Mouse (Mus musculus) neural tube, embryonic 14.5 days (tissue): ENCODE measurements around the gene Zbtb8os. TPM values are rescaled to one million over a fixed set of nuclear protein-coding genes. Genes with fewer than 3 reads are reported as not detected.

Source experiments
- ATAC-seq: fragments of 200-750 bp; cut with Nextera tagmentation; 2 replicates; pipeline ENCODE4 v1.8.0; 2017; ENCODE audit warnings: low read depth, mild to moderate bottlenecking, moderate TSS enrichment, moderate library complexity
- H3K27ac ChIP-seq: fragments of 300-500 bp; sonication (generic); 2 replicates; pipeline ENCODE4 v1.5.1; 2014; ENCODE audit warnings: low read depth, mild to moderate bottlenecking, control low read depth, low read length, moderate library complexity, mixed read lengths
- H3K27me3 ChIP-seq: fragments of 300-500 bp; sonication (generic); 2 replicates; pipeline ENCODE4 v1.6.1; 2014; ENCODE audit warnings: low read length; ENCODE audit not compliant: control insufficient read depth, insufficient read depth
- H3K36me3 ChIP-seq: fragments of 300-500 bp; sonication (generic); 2 replicates; pipeline ENCODE4 v1.6.1; 2014; ENCODE audit warnings: low read length, mixed read lengths; ENCODE audit not compliant: control insufficient read depth, insufficient read depth
- H3K4me1 ChIP-seq: fragments of 300-500 bp; sonication (generic); 2 replicates; pipeline ENCODE4 v1.6.1; 2014; ENCODE audit warnings: low read length; ENCODE audit not compliant: control insufficient read depth, insufficient read depth
- H3K4me2 ChIP-seq: fragments of 300-500 bp; sonication (generic); 2 replicates; pipeline ENCODE4 v1.6.1; 2014; ENCODE audit warnings: mild to moderate bottlenecking, low read depth, low read length, control low read depth
- H3K4me3 ChIP-seq: fragments of 300-500 bp; sonication (generic); 2 replicates; pipeline ENCODE4 v1.5.1; 2014; ENCODE audit warnings: low read depth, low read length, control low read depth, mixed read lengths
- H3K9ac ChIP-seq: fragments of 300-500 bp; sonication (generic); replicated peaks from 2 replicates; pipeline ENCODE4 v1.6.1; 2014; ENCODE audit warnings: low read depth, mild to moderate bottlenecking, control low read depth, low read length, mixed read lengths
- H3K9me3 ChIP-seq: fragments of 300-500 bp; sonication (generic); 2 replicates; pipeline ENCODE4 v1.6.1; 2016; ENCODE audit warnings: low read length; ENCODE audit not compliant: control insufficient read depth
- WGBS: fragments of 180-500 bp; shearing (Covaris S2); extraction: QIAGEN DNeasy Blood & Tissue Kit; methylation state at CpG from one replicate; pipeline ENCODE4 v1.1.7; 2014; 5-methylcytosine and 5-hydroxymethylcytosine counted together
- polyA plus RNA-seq: library from polyadenylated mRNA; unstranded; fragments of >200 nt; fragmentation: Nextera tagmentation; extraction: Ambion mirVana; gene quantifications from 2 replicates; pipeline ENCODE4 v1.2.1, GENCODE M21; 2014

Zbtb8os gene
- polyA plus RNA-seq, 1 experiment from 2014 or later, result 19.5 TPM

- Histone ChIP-seq H3K27me3 (no peaks in the 10 kb centered on the region), H3K36me3 (no peaks in the 10 kb centered on the region), H3K9me3 (no peaks in the 10 kb centered on the region), H3K9ac (peak within 1 kb of the TSS; percentile 90), H3K4me2 (peak within 1 kb of the TSS; percentile 64), H3K4me1 (no peaks in the 10 kb centered on the region), H3K4me3 (peak within 1 kb of the TSS; percentile 75), H3K27ac (peak within 1 kb of the TSS; percentile 82)
- peak; percentile 85 for ATAC-seq
- WGBS, result 2% methylated on average over 60 of the region's 65 CpGs
Measured at GRCm38 (mm10) chr4:129377601-129378390, 42.3 kb downstream of the Zbtb8os start, which contains the start of gene Zbtb8a. Gene Zbtb8a (minus strand): TSS chr4:129378116.

GRCm38 (mm10) chr4:129379805-129380204, 44.3 kb downstream of the Zbtb8os start:
- ATAC-seq, result no peak
- Histone ChIP-seq H3K9ac (no peak overlapping the region), H3K36me3 (no peaks in the 10 kb centered on the region), H3K4me2 (no peak overlapping the region), H3K4me3 (no peak overlapping the region), H3K27me3 (no peaks in the 10 kb centered on the region), H3K9me3 (no peaks in the 10 kb centered on the region), H3K4me1 (no peaks in the 10 kb centered on the region), H3K27ac (no peak overlapping the region)
- WGBS, result 86% methylated on average over 3 of the region's 3 CpGs

GRCm38 (mm10) chr4:129381148-129381547, 45.7 kb downstream of the Zbtb8os start:
- WGBS, result 76% methylated on average over 8 of the region's 8 CpGs
- no peaks in the 10 kb centered on the region for H3K4me1 ChIP-seq
- no peak overlapping the region for H3K4me2 ChIP-seq
- no peak for ATAC-seq
- H3K4me3 ChIP-seq, result no peak overlapping the region
- H3K27me3 ChIP-seq, result no peaks in the 10 kb centered on the region
- H3K27ac ChIP-seq, result no peak overlapping the region
- no peaks in the 10 kb centered on the region for H3K36me3 ChIP-seq
- H3K9ac ChIP-seq, result no peak overlapping the region
- H3K9me3 ChIP-seq, result no peaks in the 10 kb centered on the region

- 91% methylated on average over 9 of the region's 9 CpGs for WGBS
- H3K4me3 ChIP-seq, result no peak overlapping the region
- H3K4me2 ChIP-seq, result no peak overlapping the region
- ATAC-seq, result no peak
- H3K27me3 ChIP-seq, result no peaks in the 10 kb centered on the region
- H3K27ac ChIP-seq, result no peak overlapping the region
- no peak overlapping the region for H3K9ac ChIP-seq
- H3K4me1 ChIP-seq, result no peaks in the 10 kb centered on the region
- no peaks in the 10 kb centered on the region for H3K9me3 ChIP-seq
- H3K36me3 ChIP-seq, result no peaks in the 10 kb centered on the region
Measured at GRCm38 (mm10) chr4:129382029-129382428, 46.5 kb downstream of the Zbtb8os start.

- Histone ChIP-seq H3K9ac (no peak overlapping the region), H3K27ac (no peak overlapping the region), H3K4me2 (no peak overlapping the region), H3K36me3 (no peaks in the 10 kb centered on the region), H3K9me3 (no peaks in the 10 kb centered on the region), H3K4me1 (no peaks in the 10 kb centered on the region), H3K4me3 (no peak overlapping the region), H3K27me3 (no peaks in the 10 kb centered on the region)
- whole genome bisulfite sequencing, result 93% methylated on average over 2 of the region's 2 CpGs
- no peak for ATAC-seq
Measured at GRCm38 (mm10) chr4:129382488-129382887, 47.0 kb downstream of the Zbtb8os start.

GRCm38 (mm10) chr4:129383586-129383985, 48.1 kb downstream of the Zbtb8os start:
- 89% methylated on average over 3 of the region's 3 CpGs for WGBS
- Histone ChIP-seq H3K27ac (no peak overlapping the region), H3K9ac (no peak overlapping the region), H3K9me3 (no peaks in the 10 kb centered on the region), H3K4me1 (no peaks in the 10 kb centered on the region), H3K27me3 (no peaks in the 10 kb centered on the region), H3K4me3 (no peak overlapping the region), H3K4me2 (no peak overlapping the region), H3K36me3 (no peaks in the 10 kb centered on the region)
- no peak for ATAC-seq

- Histone ChIP-seq H3K27ac (no peak overlapping the region), H3K4me2 (no peak overlapping the region), H3K4me1 (no peaks in the 10 kb centered on the region), H3K27me3 (no peaks in the 10 kb centered on the region), H3K4me3 (no peak overlapping the region), H3K36me3 (no peaks in the 10 kb centered on the region), H3K9ac (no peak overlapping the region), H3K9me3 (no peaks in the 10 kb centered on the region)
- 38% methylated on average over 6 of the region's 6 CpGs for WGBS
- no peak for ATAC-seq
Measured at GRCm38 (mm10) chr4:129384440-129384839, 48.9 kb downstream of the Zbtb8os start.

- Histone ChIP-seq H3K4me1 (no peaks in the 10 kb centered on the region), H3K36me3 (no peaks in the 10 kb centered on the region), H3K9me3 (no peaks in the 10 kb centered on the region), H3K27ac (no peak overlapping the region), H3K4me3 (no peak overlapping the region), H3K9ac (no peak overlapping the region), H3K27me3 (no peaks in the 10 kb centered on the region), H3K4me2 (no peak overlapping the region)
- 91% methylated on average over 11 of the region's 11 CpGs for WGBS
- ATAC-seq, result no peak
Measured at GRCm38 (mm10) chr4:129385685-129386084, 50.2 kb downstream of the Zbtb8os start.

GRCm38 (mm10) chr4:129386269-129386946, 50.9 kb downstream of the Zbtb8os start:
- H3K4me1 ChIP-seq, result no peaks in the 10 kb centered on the region
- WGBS, result 91% methylated on average over 8 of the region's 8 CpGs

More at GRCm38 (mm10) chr4:129386269-129386946, 50.9 kb downstream of the Zbtb8os start:
- no peaks in the 10 kb centered on the region for H3K36me3 ChIP-seq
- H3K27ac ChIP-seq, result no peak overlapping the region
- ATAC-seq, result no peak
- H3K4me2 ChIP-seq, result no peak overlapping the region
- H3K27me3 ChIP-seq, result no peaks in the 10 kb centered on the region
- H3K9me3 ChIP-seq, result no peaks in the 10 kb centered on the region
- no peak overlapping the region for H3K4me3 ChIP-seq
- no peak overlapping the region for H3K9ac ChIP-seq
